Mouse (Mus musculus) B cell, adult (primary cell): ENCODE results near the gene Adad2. TPM values are rescaled to one million over a fixed set of nuclear protein-coding genes. Genes with fewer than 3 reads are reported as not detected.

ENCODE experiments used
- total RNA-seq: library from RNA; stranded (reverse); gene quantifications from 4 replicates; pipeline ENCODE4 v1.2.4, GENCODE M21; 2023; ENCODE audit not compliant: inconsistent age

Gene Adad2
- total RNA-seq, result not detected in 4 replicates

GRCm38 (mm10) chr8:119612471-119612870 is at the start of gene Adad2:
Adad2 (plus strand) TSS chr8:119612747.

GRCm38 (mm10) chr8:119574437-119575365 is 37.8 kb upstream of the Adad2 start, which contains the start of the genes Hsdl1 and Dnaaf1:
Hsdl1 (minus strand) TSS chr8:119575183.
Dnaaf1 (plus strand) TSS chr8:119575235.

GRCm38 (mm10) chr8:119604996-119605395 is 7.6 kb upstream of the Adad2 start, which contains the start of gene Taf1c:
Taf1c (minus strand) TSS chr8:119605222.

GRCm38 (mm10) chr8:119635378-119635777 is 22.8 kb downstream of the Adad2 start, which contains the start of gene Kcng4:
Kcng4 (minus strand) TSS chr8:119635680.

Other genes with a start within 250 kb of the Adad2 start
- 16.8 to 18.9 TPM (median 17.8 TPM) in 4 replicates for gene Mlycd, start 217.9 kb upstream of the Adad2 start, total RNA-seq
- gene Osgin1, start 178.6 kb upstream of the Adad2 start, total RNA-seq, result 5.4 to 10.0 TPM (median 6.8 TPM) in 4 replicates
- 0.26 TPM in 1 of 4 replicates, not detected in the others for gene Necab2, start 166.0 kb upstream of the Adad2 start, total RNA-seq
- 0.42 to 1.5 TPM (median 0.86 TPM) in 4 replicates for gene Slc38a8, start 111.0 kb upstream of the Adad2 start, total RNA-seq
- gene Mbtps1, start 54.0 kb upstream of the Adad2 start, total RNA-seq, result 111 to 116 TPM (median 115 TPM) in 4 replicates
- 38.3 to 50.0 TPM (median 44.7 TPM) in 4 replicates for gene Hsdl1, start 37.6 kb upstream of the Adad2 start, total RNA-seq
- not detected in 4 replicates for gene Dnaaf1, start 37.5 kb upstream of the Adad2 start, total RNA-seq
- gene Taf1c, start 7.5 kb upstream of the Adad2 start, total RNA-seq, result 19.2 to 21.4 TPM (median 20.7 TPM) in 4 replicates
- gene Kcng4, start 22.9 kb downstream of the Adad2 start, total RNA-seq, result not detected in 4 replicates
- gene Wfdc1, start 53.6 kb downstream of the Adad2 start, total RNA-seq, result not detected in 4 replicates
- not detected in 4 replicates for gene Atp2c2, start 87.3 kb downstream of the Adad2 start, total RNA-seq
- gene Tldc1, start 165.7 kb downstream of the Adad2 start, total RNA-seq, result 4.3 to 5.9 TPM (median 5.5 TPM) in 4 replicates
- 395 to 421 TPM (median 401 TPM) in 4 replicates for gene Cotl1, start 227.8 kb downstream of the Adad2 start, total RNA-seq
- 11.0 to 13.1 TPM (median 12.7 TPM) in 4 replicates for gene Klhl36, start 249.5 kb downstream of the Adad2 start, total RNA-seq